Mouse (Mus musculus) c-Kit-negative CD71-positive TER-119-positive erythroid progenitor cells, embryonic 14.5 days (primary cell): ENCODE results near the gene Ripor3.
"Not testable (repeated sequence)": the region's sequence is repeated elsewhere in the genome, so short reads cannot be mapped to it uniquely, and the experiment has no call there.

Experiments used
- DNase-seq: peaks from one replicate; pipeline ENCODE4 v3.0.0-alpha.2; 2013; ENCODE audit warnings: low read depth, low spot score

The Ripor3 gene

GRCm38 (mm10) chr2:168009936-168010668 lies at the start of gene Ripor3:
Gene Ripor3 (minus strand): TSS chr2:168010618.
- no peak for DNase-seq

DNA sequence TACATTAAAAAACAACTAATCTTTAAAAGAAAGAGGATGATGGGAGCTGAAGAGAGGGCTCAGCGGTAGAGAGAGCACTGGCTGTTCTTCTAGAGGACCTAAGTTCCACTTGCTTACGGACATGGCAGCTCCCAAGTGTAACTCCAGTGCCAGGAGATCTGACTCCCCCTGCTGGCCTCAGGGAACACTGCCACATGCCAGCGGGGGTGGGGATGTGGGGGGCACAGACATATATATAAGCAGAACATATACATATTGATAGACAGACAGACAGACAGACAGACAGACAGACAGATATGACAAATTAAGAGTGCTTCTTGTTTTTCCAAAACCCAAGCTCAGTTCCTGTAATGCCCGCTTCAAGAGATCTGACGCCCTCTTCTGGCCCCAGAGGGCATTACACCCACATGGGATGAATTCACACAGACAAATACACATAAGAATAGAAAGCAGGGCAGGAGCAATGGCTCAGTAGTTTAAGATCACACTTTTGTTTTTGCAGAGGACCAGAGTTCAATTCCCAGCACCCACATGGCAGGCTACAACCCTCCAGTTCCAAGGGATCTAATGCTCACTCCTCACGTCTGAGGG lies 48.9 kb upstream of the Ripor3 start:
- no peak for DNase-seq

- no peak for DNase-seq
These were observed 48.2 kb upstream of the Ripor3 start for GRCm38 (mm10) chr2:168058488-168059199.

DNA sequence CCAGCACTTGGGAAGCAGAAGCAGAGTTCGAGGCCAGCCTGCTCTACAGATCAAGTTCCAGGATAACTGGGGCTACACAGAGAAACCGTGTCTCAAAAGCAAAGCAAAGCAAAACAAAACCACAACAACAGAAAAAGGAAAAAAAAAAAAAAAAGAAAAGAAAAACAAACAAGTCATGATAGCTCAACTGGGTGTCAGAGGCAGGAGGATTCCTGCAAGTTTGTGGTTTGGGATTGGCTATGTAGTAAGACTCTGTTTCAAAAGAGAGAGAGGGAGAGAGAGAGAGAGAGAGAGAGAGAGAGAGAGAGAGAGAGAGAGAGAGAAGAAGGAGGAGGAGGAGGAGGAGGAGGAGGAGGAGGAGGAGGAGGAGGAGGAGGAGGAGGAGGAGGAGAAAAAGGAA lies 47.5 kb upstream of the Ripor3 start:
- not testable (repeated sequence) for DNase-seq

DNA sequence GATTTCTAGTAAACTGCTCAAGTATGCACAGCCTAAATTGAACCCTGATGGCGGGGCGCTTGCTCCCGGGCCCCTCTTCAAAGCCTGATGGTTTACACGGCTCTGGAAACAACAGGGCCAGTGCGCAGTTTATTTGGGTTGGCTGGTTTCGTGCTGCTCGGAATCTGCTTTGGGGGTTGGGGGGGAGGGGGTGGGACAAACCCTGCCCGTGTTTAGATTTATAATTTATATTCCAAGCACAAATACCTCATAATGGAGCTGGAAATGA lies 46.2 kb upstream of the Ripor3 start:
- DNase-seq = no peak

DNA sequence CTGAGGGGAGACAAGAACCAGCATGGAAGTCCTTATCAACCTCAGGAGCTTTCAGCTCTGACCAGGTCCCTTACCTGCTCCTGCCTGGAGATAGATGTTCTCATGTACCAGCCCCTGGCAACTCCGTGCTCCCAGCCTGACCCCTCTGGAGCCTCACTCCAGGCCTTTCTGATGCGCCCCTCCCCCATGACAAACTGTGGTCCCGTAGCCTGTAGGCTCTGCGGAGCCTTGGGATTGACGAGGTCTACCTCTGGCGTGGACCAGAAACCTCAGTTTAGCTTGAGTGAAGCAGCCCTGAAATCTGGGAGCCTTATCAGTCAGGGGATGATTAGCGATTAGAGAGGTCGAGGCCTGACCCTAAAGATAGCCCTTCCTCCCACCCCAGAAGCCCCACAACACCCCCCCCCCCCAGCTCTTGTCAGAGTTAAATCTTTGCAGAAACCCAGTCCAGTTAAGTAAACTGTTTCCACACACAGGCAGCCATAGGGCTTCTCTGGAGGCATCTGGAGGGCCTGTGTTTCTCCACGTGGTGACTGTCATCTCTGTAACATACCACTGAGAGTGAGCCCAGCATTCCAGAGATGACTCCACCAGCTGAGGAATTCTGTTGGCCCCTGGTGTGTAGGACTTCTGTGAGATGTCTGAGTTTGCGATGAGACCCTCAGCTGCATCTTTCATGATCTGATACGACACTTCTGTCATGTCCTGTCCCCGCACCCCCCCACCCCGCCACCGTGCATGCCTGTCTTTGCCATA lies 45.7 kb upstream of the Ripor3 start:
- DNase-seq = no peak

DNA sequence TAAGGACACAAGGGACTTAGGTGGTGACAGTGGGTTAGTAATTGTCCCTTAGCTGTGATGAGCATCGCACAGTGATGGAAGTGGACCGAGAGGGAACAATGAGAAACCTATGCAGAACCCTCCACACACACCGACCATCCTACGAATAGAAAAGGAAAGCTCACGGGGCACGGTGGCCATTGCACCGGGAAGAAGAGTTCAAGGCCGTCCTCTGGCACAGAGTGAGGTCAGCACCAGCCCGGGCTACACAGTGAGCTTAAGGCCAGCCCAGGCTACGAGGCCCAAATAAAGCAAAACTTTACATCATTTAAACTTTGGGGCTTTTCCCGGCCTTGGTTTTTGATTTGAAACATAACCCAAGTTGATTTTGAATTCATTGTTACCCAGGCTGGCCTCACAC lies 43.7 kb upstream of the Ripor3 start:
- DNase-seq = no peak

GRCm38 (mm10) chr2:168052689-168053088 lies 42.3 kb upstream of the Ripor3 start:
- DNase-seq = no peak

- no peak for DNase-seq
These were observed 41.7 kb upstream of the Ripor3 start for GRCm38 (mm10) chr2:168052156-168052555.

DNA sequence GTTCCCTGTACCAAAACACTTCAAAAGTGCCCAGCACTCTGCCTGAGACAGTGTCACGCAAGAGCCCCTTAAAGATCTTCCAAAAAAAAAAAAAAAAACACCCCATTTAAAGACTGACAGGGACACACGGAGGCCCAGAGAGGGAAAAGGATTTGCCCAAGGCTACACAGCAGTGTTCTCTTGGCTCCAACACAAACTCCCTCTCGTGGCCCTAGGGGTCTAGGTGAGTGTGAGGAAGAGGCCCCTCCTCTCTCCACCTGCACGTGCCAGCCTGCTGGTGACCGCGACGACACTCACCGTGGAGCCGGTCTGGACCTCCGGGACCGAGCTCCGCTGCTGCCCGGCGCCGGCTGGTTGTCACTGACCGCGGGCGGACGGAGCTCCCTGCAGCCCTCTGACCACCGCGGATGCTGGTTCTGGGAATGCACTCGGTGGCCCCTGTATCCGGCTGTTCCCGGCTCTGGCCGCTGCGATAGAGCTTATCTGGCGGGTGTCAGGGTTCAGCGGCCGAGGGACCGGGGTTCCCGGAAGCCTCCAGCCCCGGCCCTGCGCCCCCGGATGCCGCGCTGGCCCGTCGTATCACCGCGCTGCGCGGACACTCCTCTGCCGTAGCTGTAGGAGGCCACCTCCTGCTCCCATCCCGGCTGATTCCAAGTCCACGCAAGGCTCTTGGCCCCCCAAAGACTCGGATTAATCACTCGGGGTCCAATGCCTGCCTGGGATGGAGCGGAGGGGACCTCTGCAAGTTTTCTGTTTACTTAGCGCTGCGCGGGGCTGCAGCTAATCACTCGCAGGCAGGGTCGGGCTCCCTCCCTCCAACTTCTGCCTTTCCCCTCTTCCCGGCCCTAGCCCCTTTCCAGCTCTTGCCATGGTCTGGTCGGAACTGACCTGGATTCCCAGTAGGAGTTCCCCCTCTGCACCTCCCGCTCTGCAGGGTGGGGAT lies 39.9 kb upstream of the Ripor3 start:
- DNase-seq = no peak

DNA sequence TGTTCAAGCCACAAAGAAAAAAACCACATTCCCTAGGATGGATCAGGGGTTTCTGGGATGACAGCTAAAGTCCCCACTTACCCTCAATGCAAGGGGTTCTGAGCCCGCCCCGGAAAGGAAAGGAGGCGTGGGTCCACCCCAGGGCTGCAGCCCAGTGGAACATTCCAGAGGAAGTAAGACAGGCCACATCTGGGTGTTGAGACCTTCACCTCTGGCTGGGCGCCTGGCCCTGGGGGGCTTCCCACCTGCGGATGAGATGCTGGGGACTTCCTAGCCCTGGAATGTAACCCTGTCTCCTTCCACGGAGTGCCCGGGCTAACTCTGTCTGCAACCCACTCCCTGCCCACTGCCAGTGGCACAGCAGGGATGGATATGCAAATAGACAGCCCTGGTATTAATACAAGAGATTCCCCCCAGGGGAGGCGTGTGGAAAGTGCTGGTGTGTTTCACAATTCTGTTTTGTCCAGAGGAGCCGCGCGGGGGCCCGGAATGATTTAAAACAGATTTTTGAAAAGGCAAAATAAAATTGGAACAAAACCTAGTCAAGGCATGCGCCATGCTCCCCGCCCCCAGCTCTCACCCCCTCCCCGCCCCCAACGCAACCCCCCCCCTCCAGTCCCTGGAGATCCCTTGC lies 38.7 kb upstream of the Ripor3 start:
- no peak for DNase-seq

- DNase-seq = no peak
These were observed 36.0 kb upstream of the Ripor3 start for GRCm38 (mm10) chr2:168046467-168046866.

DNA sequence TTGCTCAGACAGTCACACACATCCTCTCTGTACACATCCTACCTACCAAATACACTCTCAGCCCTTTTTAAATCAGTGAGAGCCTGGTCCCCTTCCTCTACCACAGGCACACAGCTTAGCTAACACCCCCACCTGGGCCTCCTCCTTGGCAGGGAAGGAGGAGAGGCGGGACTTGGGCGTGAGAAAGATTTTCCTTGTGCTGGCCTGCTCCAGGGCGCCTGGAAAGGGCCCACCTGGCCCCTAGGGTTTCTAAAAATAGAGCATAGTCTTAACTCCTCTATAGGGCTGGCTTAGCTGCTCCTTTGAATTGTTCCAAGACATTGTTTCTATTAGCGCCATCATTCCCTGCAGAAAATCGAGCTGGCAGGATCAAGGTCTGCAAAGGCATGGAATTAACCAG lies 35.4 kb upstream of the Ripor3 start:
- DNase-seq = no peak

DNA sequence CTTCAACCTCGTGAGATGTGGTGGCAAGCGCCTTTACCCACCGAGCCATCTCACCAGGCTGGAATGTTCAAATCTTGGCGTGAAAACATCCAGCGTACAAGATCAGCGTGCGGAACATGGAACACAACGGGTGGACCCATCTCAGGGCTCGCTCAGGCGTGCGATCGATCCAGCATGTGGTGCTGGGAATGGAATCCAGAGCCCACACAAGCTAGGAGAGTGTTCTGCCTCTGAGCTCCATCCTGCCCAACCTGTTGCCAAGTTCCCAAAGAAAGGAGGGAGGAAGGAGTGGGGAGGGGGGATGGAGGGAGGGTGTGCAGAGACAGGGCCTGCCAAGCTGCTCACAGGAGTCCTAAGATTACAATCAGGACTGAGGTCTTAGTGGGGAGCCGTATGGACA lies 34.9 kb upstream of the Ripor3 start:
- DNase-seq = no peak

- no peak for DNase-seq
These were observed 34.4 kb upstream of the Ripor3 start for GRCm38 (mm10) chr2:168044681-168045287.

DNA sequence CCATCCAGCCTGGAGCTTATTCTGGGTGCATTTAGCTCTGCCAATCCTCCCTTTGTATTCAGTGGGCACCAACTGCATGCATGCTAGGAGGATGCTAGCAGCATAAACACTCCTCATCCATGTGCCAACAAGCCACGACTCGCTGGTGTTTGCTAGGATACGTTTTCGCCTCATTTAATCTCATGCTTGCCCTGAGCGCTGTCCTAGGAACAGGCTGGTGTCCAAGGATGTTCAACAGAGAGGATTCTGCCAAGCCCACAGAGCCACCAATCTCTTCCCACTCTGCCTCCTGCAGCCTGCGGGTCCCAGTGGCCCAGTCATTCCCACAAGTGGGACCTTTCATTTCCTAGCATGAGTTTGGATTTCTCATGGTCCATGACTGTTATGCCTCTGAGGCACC lies 31.6 kb upstream of the Ripor3 start:
- no peak for DNase-seq

- DNase-seq = no peak
These were observed 30.3 kb upstream of the Ripor3 start for GRCm38 (mm10) chr2:168040751-168041150.

DNA sequence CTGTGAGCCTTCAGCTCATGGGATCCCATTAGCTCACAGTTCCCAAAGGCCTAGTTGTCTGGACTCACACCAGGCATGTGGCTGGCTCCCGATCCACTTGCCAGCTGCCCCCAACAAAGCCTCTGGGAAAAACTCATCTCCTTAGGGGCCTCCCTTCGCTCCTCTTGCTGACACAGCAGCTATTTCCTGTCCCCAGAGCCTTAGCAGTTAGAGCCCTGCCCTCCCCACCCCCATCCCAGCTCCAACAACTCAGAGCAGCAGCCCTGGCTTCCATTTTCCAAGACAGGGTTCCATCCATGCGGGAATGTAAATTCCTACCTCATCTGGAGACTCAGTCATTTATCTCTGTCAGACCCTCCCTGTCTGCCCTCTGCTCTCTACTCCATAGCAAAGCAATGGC lies 26.6 kb upstream of the Ripor3 start:
- no peak for DNase-seq

- no peak for DNase-seq
These were observed 25.5 kb upstream of the Ripor3 start for GRCm38 (mm10) chr2:168035907-168036306.

DNA sequence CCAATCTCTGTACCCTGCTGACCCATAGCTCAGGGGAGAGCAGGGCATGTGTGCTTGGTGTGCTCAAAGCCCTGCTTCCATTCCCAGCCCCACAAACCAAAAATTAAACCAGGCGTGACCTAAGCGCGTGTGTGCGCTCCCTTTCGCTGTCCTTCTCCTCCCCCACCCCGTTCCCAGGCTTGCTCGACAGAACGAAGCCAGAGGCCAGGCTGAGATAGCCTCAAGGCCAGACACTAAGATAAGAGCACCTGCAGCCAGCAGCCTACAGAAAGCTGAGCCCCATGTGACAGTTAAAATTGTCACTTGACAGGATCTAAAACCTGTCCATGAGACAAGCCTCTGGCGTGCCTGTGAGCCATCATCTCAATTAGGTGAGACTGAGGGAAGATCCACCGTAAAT lies 23.5 kb upstream of the Ripor3 start:
- no peak for DNase-seq
